Mouse (Mus musculus): ENCODE results near the gene Ccdc187. TPM values are rescaled to one million over a fixed set of nuclear protein-coding genes. Genes with fewer than 3 reads are reported as not detected.

The Ccdc187 gene
- total and polyA plus RNA-seq, 3 experiments: not detected

DNA sequence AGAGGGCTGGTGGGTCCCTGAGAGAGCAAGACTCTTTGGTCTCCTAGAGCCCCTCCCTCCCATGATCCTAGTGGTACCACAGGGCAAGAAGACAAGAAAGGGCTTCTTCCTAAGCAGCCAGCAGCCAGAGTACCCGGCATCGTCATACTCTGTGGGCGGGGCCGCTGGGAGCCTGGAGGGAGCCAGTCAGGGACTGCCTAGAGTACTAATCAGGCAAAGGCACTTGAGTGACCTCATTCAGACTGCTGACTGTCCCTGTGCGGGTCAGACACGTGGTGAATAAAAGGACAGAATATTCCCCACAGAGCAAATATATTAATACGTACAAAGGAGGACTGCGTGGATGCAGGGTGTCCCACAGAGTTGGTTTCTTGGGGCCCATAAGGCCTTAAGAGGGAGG lies 35.0 kb upstream of the Ccdc187 start:
- H3K27ac ChIP-seq (ENCODE audit: insufficient read depth, low read depth): no peak overlapping the region
- no peaks in the 10 kb centered on the region for H3K27me3 ChIP-seq (replicated peaks)
- no peak overlapping the region for H3K4me3 ChIP-seq (replicated peaks in 1 of 3; ENCODE audit: low read depth in 2 of 3, low read length in 2 of 3, poor library complexity in 1 of 3)
- H3K9ac ChIP-seq (ENCODE audit: insufficient read depth, low read depth): no peak overlapping the region
- in situ Hi-C loops (cut with MboI; ENCODE audit: low pct_ligation_motif_present, low pct_unique_long_range_greater_than_20kb, low sequenced_read_pairs) (loop anchor here (5.0 kb wide), 1 partner anchor 233 kb away; no protein-coding TSS in a partner anchor), dilution Hi-C loops (cut with MboI; ENCODE audit: extremely low pct_ligation_motif_present, extremely low pct_unique_long_range_greater_than_20kb, low sequenced_read_pairs) (no loop called here)
- TF ChIP-seq SMC3 (IDR thresholded peaks at IDR 0.05; ENCODE audit: low read depth, low read length) (no peak), MXI1 (IDR thresholded peaks at IDR 0.05; ENCODE audit: low read depth, low read length) (no peak), ZC3H11A (IDR thresholded peaks at IDR 0.05; ENCODE audit: low read depth, low read length) (no peak), ZNF384 (IDR thresholded peaks at IDR 0.05; ENCODE audit: low read depth, low read length) (no peak), CHD2 (IDR thresholded peaks at IDR 0.05; ENCODE audit: low read length) (no peak), JUN (IDR thresholded peaks at IDR 0.05; ENCODE audit: insufficient read depth, low read depth, low read length) (no peak), MEF2A (IDR thresholded peaks at IDR 0.05; ENCODE audit: borderline replicate concordance, low read depth, low read length) (no peak)
- no peak overlapping the region for H3K4me2 ChIP-seq (ENCODE audit: insufficient read depth, low read depth, poor library complexity, severe bottlenecking)
- H3K79me2 ChIP-seq (replicated peaks; ENCODE audit: control insufficient read depth, extremely low read depth, insufficient read depth, poor library complexity, severe bottlenecking): no peaks in the 10 kb centered on the region
- peaks cover 3 to 51% of the 10 kb centered on the region in 2 experiments for H3K4me1 ChIP-seq (ENCODE audit: control insufficient read depth in 1 of 2, insufficient read depth in 2 of 2)
- no peaks in the 10 kb centered on the region for H3K36me3 ChIP-seq (replicated peaks in 1 of 2; ENCODE audit: control insufficient read depth in 1 of 2, insufficient read depth in 1 of 2, low read length in 1 of 2)
- DNase-seq (ENCODE audit: extremely low read depth): no peak
- no peaks in the 10 kb centered on the region for H3K9me3 ChIP-seq (replicated peaks; ENCODE audit: low read length)

DNA sequence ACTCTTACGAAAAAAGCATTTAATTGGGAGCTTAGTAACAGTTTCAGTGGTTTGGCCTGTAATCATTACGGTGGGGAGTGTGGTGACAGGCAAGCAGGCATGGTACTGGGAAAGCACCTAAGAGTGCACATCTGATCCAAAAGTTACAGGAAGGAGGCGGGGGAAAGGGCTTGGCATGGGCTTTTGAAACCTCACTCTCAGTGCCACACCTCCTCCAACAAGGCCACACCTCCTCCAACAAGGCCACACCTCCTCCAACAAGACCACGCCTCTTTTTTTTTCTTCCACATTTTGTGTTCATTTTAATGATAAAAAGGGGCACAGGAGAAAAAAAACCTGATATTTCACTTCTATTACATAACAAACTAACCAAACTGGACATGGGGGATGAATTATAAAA lies 33.5 kb upstream of the Ccdc187 start:
- Histone ChIP-seq H3K36me3 (replicated peaks in 1 of 2; ENCODE audit: control insufficient read depth in 1 of 2, insufficient read depth in 1 of 2, low read length in 1 of 2) (peaks cover 0 to 2% of the 10 kb centered on the region in 2 experiments), H3K4me2 (ENCODE audit: insufficient read depth, low read depth, poor library complexity, severe bottlenecking) (no peak overlapping the region), H3K4me1 (ENCODE audit: control insufficient read depth in 1 of 2, insufficient read depth in 2 of 2) (peaks cover 3 to 51% of the 10 kb centered on the region in 2 experiments), H3K27ac (ENCODE audit: insufficient read depth, low read depth) (no peak overlapping the region), H3K9ac (ENCODE audit: insufficient read depth, low read depth) (no peak overlapping the region), H3K9me3 (replicated peaks; ENCODE audit: low read length) (no peaks in the 10 kb centered on the region), H3K4me3 (replicated peaks in 1 of 3; ENCODE audit: low read depth in 2 of 3, low read length in 2 of 3, poor library complexity in 1 of 3) (no peak overlapping the region), H3K27me3 (replicated peaks) (peaks cover 2% of the 10 kb centered on the region), H3K79me2 (replicated peaks; ENCODE audit: control insufficient read depth, extremely low read depth, insufficient read depth, poor library complexity, severe bottlenecking) (no peaks in the 10 kb centered on the region)
- in situ Hi-C loops (cut with MboI; ENCODE audit: low pct_ligation_motif_present, low pct_unique_long_range_greater_than_20kb, low sequenced_read_pairs): loop anchor here (5.0 kb wide), 1 partner anchor 234 kb away; no protein-coding TSS in a partner anchor
- 0 out of 2 replicates have a peak, but pooled peaks have one; percentile 19 for TF ChIP-seq ETS1 (conservative IDR thresholded peaks at IDR 0.05; ENCODE audit: low read depth, low read length)
- no peak for TF ChIP-seq NRF1 (IDR thresholded peaks at IDR 0.05; ENCODE audit: low read depth, low read length)
- 0 out of 2 replicates have a peak, but pooled peaks have one; percentile 37 for TF ChIP-seq ELF1 (IDR thresholded peaks at IDR 0.05; ENCODE audit: low read depth, low read length)
- no peak for TF ChIP-seq PAX5 (IDR thresholded peaks at IDR 0.05; ENCODE audit: low read length)
- TF ChIP-seq SIN3A (IDR thresholded peaks at IDR 0.05; ENCODE audit: low read length): 0 out of 2 replicates have a peak, but pooled peaks have one; percentile 42
- TF ChIP-seq MAX (IDR thresholded peaks at IDR 0.05; ENCODE audit: low read length): peak; percentile 59
- TF ChIP-seq MXI1 (IDR thresholded peaks at IDR 0.05; ENCODE audit: low read depth, low read length): peak; percentile 32
- TF ChIP-seq EP300 (IDR thresholded peaks at IDR 0.05; ENCODE audit: low read length): 0 out of 2 replicates have a peak, but pooled peaks have one; percentile 15
- TF ChIP-seq ZKSCAN1 (IDR thresholded peaks at IDR 0.05; ENCODE audit: borderline replicate concordance, low read depth, low read length): no peak
- peak; percentile 17; the same call in 1 of the 2 replicates for TF ChIP-seq TCF12 (IDR thresholded peaks at IDR 0.05; ENCODE audit: low read depth, low read length)
- TF ChIP-seq ZNF384 (IDR thresholded peaks at IDR 0.05; ENCODE audit: low read depth, low read length): peak; percentile 37; the same call in 1 of the 2 replicates
- peak; percentile 56; the same call in 1 of the 2 replicates for TF ChIP-seq MYC (IDR thresholded peaks at IDR 0.05; ENCODE audit: low read depth, low read length)
- TF ChIP-seq RCOR1 (conservative IDR thresholded peaks at IDR 0.05; ENCODE audit: low read depth, low read length): no peak
- TF ChIP-seq TBP (conservative IDR thresholded peaks at IDR 0.05; ENCODE audit: low read depth, low read length): 0 out of 2 replicates have a peak, but pooled peaks have one; percentile 53
- peak; percentile 91 for DNase-seq (ENCODE audit: extremely low read depth)
- dilution Hi-C loops (cut with MboI; ENCODE audit: extremely low pct_ligation_motif_present, extremely low pct_unique_long_range_greater_than_20kb, low sequenced_read_pairs): no loop called here

Data from CH12.LX (cell line).